Mouse (Mus musculus) spleen, adult 2 months (tissue): Measurements from ENCODE around the gene Abhd4. TPM values are rescaled to one million over a fixed set of nuclear protein-coding genes. Genes with fewer than 3 reads are reported as not detected.

ENCODE experiments used
- DNase-seq, 2 experiments: peaks; one replicate each; pipeline versions ENCODE4 v3.0.0 to v3.0.0-alpha.2; 2012 to 2021; ENCODE audit warnings: low spot score in 2 of 2, low read depth in 1 of 2
- H3K27ac ChIP-seq: fragments of 200-500 bp; 2 replicates; pipeline ENCODE4 v1.5.1; 2012; ENCODE audit warnings: low read length, inconsistent platforms; ENCODE audit not compliant: insufficient read depth
- H3K27me3 ChIP-seq: fragments of 200-500 bp; 2 replicates; pipeline ENCODE4 v1.6.1; 2012; ENCODE audit warnings: mild to moderate bottlenecking, moderate library complexity, low read length, inconsistent platforms; ENCODE audit not compliant: control insufficient read depth, insufficient read depth
- H3K36me3 ChIP-seq: fragments of 200-500 bp; 2 replicates; pipeline ENCODE4 v1.6.1; 2012; ENCODE audit warnings: mild to moderate bottlenecking, low read length, inconsistent platforms; ENCODE audit not compliant: control insufficient read depth, insufficient read depth
- H3K4me1 ChIP-seq: fragments of 200-500 bp; 2 replicates; pipeline ENCODE4 v1.6.1; 2011; ENCODE audit warnings: inconsistent platforms; ENCODE audit not compliant: control insufficient read depth, insufficient read depth, insufficient read length
- H3K4me3 ChIP-seq: fragments of 200-500 bp; 2 replicates; pipeline ENCODE4 v1.5.1; 2011; ENCODE audit warnings: mild to moderate bottlenecking, inconsistent platforms; ENCODE audit not compliant: insufficient read depth, insufficient read length; ENCODE audit errors: extremely low read depth
- CTCF ChIP-seq: fragments of 200-500 bp; IDR thresholded peaks from 2 replicates; pipeline ENCODE4 v1.5.1; 2011; ENCODE audit warnings: mild to moderate bottlenecking, inconsistent platforms; ENCODE audit not compliant: insufficient read depth, insufficient read length, insufficient replicate concordance; ENCODE audit errors: extremely low read depth
- POLR2A ChIP-seq: fragments of 200-500 bp; IDR thresholded peaks from 2 replicates; pipeline ENCODE4 v1.6.1; 2011; ENCODE audit warnings: low read depth, low read length, inconsistent platforms
- WGBS: fragments of 180-500 bp; shearing (Covaris S2); methylation state at CpG from one replicate; pipeline ENCODE4 v1.1.7; 2018; 5-methylcytosine and 5-hydroxymethylcytosine counted together
- polyA plus RNA-seq: library from polyadenylated mRNA; depleted of rRNA; stranded (reverse); fragments of >200 nt; gene quantifications from 2 replicates; pipeline ENCODE4 v1.2.3, GENCODE M21; 2012

Abhd4 gene
- polyA plus RNA-seq, 1 experiment = 23.4 TPM

DNA sequence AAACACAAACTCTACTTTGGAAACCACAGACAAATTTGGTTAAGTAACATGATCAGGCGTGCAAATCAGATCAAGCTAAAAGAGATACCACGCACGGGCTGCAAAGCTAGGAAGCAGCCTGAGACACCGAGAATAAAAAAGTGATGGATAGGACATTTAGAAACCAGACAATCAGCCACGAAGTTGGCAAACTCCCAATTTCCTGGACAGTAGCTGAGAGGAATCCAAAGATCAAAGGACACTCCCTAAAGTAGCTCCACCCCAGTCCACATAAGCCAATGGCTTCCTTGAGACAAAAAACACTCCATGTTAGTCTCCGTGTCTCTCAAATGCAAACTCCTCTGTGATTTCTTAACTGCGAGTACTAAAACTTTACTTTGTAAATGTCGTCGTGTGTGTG lies 4.7 kb upstream of the Abhd4 start:
- TF ChIP-seq POLR2A = no peak
- no peak for TF ChIP-seq CTCF
- 77% methylated on average over 9 of the region's 9 CpGs for WGBS
- Histone ChIP-seq H3K36me3 (peaks cover 9% of the 10 kb centered on the region; the same call in 1 of the 2 replicates), H3K27me3 (no peaks in the 10 kb centered on the region), H3K27ac (no peak overlapping the region), H3K4me3 (no peak overlapping the region), H3K4me1 (peaks cover under 1% of the 10 kb centered on the region; the same call in 1 of the 2 replicates)
- DNase-seq = no peak

DNA sequence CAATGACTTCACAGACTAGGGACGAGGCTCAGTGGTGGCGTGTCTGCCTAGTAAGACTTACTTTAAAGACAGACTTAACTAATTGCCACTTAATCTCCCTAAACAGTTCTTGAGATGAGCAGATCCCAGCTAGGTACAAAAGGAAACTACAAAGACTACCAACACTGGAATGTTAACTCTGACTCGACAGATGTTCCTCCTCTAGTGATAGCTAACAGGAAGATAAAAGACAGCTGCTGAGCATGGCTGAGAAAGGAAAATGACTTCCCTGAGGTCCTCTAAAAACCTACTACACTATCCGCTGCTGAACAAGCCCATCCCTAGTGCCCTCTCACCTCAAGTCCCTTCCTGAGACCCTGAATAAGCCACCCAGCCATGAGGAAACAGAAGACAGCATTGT lies 3.9 kb upstream of the Abhd4 start:
- no peak overlapping the region for H3K4me3 ChIP-seq
- peaks cover 9% of the 10 kb centered on the region; the same call in 1 of the 2 replicates for H3K36me3 ChIP-seq
- DNase-seq = no peak
- peaks cover 2% of the 10 kb centered on the region; the same call in 1 of the 2 replicates for H3K4me1 ChIP-seq
- 80% methylated on average over 4 of the region's 4 CpGs for WGBS
- no peak for TF ChIP-seq POLR2A
- no peak for TF ChIP-seq CTCF
- H3K27me3 ChIP-seq = no peaks in the 10 kb centered on the region
- no peak overlapping the region for H3K27ac ChIP-seq

DNA sequence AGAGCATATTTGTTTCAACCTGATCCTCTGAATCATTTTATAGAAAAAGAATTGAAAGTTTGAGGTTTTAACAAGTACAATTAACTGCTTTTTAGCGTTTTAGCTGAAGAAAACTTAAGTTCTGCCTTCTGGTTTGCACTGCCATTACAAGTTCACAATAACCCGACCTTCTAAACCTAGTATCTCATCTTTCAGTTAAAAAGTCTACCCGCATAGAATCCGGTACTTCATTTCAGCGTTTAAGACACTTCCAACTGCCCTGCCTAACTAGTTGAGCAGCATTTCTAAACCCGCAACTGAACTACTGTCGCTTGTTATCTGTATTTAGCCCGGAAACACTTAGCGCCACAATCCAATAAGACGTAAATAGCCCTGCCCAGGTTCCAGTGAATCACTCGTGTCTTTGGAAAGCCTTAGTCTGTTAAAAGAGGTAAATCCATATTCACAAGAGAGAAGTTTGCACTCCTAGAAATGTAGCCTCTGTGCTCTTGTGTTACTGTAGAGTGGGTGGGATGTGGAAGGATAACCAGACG lies 748 bp downstream of the Abhd4 start:
- TF ChIP-seq POLR2A (no peak), CTCF (no peak)
- WGBS = 73% methylated on average over 12 of the region's 12 CpGs
- no peak for DNase-seq

DNA sequence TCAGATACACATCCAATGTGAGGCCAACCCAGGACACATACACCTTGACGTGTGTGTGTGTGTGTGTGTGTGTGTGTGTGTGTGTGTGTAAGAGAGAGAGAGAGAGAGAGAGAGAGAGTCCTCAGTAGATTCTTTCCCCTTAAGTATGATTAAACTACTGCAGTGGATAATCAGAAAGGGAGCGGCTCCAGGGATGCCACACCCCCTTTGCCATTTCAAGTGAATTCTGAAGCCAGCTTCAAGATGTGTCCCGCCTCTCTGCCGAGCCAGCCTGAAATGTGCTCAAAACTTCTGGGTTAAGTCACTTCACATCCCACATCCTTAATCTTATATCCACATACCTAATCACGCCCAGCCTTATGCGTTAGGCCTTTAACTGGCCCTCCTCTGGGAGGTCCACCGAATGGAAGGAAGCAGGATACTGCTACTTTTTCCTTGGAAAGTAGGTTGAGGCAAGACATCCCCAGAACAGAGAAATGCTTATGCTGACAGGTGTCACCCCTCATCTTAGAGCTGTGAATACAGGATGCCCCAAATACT lies 4.2 kb downstream of the Abhd4 start:
- Histone ChIP-seq H3K4me3 (no peak overlapping the region), H3K27me3 (no peaks in the 10 kb centered on the region), H3K27ac (no peak overlapping the region), H3K4me1 (peaks cover 5% of the 10 kb centered on the region; the same call in 1 of the 2 replicates), H3K36me3 (no peaks in the 10 kb centered on the region; the same call in 1 of the 2 replicates)
- 83% methylated on average over 7 of the region's 7 CpGs for WGBS
- no peak for DNase-seq
- TF ChIP-seq CTCF = no peak
- TF ChIP-seq POLR2A = no peak

More for the DNA sequence above, 748 bp downstream of the Abhd4 start:
- Histone ChIP-seq H3K27me3 (no peaks in the 10 kb centered on the region), H3K36me3 (peaks cover under 1% of the 10 kb centered on the region; the same call in 1 of the 2 replicates), H3K27ac (no peak overlapping the region), H3K4me3 (no peak overlapping the region; the same call in 1 of the 2 replicates), H3K4me1 (peaks cover 5% of the 10 kb centered on the region)

DNA sequence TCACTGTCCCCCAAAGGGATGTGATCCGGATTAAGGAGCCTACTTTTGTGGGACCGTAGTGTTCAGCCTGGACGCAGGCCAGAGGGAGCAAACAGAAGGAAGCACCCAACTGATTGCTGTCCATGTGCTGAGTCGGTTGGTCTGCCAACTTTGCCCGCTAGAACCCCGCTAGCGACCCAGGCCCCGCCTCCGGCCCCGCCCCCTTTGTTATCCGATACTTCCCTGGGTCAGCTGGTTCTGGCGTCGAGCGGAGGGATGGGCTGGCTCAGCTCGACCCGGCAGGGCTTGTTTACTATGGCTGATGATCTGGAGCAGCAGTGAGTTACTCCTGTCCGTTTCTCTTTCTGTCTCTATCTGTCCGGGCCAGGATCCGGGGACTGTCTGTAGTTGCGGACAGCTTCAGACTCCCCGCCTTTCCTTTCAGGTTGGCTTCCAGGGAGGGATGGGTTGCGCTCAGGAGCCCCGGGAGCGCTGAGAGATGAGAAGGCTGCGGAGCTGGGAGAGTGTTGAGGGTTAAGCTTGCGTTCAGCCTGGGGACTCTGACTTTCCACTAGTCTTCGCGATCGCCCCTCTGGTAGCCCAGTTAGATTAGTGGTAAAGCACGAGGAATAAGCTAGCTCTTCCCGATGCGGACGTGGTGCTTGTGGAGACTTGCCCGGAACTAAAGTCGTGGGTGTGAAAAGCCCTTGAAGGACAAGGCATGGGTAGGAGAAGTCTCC lies 5.2 kb downstream of the Abhd4 start:
- peak overlapping the region; percentile 19; the same call in 1 of the 2 replicates for H3K27ac ChIP-seq
- WGBS = 1% methylated on average over 35 of the region's 35 CpGs
- TF ChIP-seq POLR2A (0 out of 2 replicates have a peak, but pooled peaks have one; percentile 12), CTCF (no peak)
- no peaks in the 10 kb centered on the region; the same call in 1 of the 2 replicates for H3K36me3 ChIP-seq
- peak; percentile 28 to 80 for DNase-seq
- H3K4me3 ChIP-seq = peak overlapping the region; percentile 61
- H3K4me1 ChIP-seq = peaks cover 5% of the 10 kb centered on the region; the same call in 1 of the 2 replicates
- H3K27me3 ChIP-seq = no peaks in the 10 kb centered on the region

DNA sequence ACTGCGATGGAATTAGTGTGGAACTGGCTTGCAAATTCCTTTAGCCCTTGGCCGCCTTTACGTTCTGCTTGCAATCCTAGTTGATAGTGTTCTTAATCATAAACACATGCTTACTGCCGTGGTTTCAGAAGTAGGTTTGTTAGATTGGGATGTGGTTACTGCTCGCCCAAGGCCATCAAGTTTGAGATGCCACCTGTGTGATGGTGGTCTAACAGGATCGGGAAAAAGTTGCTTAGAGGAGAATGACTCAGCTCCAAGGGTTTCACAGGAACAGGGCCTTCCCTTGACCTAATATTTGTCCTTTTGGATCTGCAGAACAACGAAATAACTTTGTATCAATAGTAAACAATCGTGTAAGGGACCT lies 5.7 kb downstream of the Abhd4 start:
- Histone ChIP-seq H3K27me3 (no peaks in the 10 kb centered on the region), H3K27ac (no peak overlapping the region), H3K4me1 (peaks cover 3% of the 10 kb centered on the region; the same call in 1 of the 2 replicates), H3K36me3 (no peaks in the 10 kb centered on the region; the same call in 1 of the 2 replicates), H3K4me3 (peak overlapping the region; percentile 61)
- 15% methylated on average over 8 of the region's 8 CpGs for WGBS
- TF ChIP-seq CTCF (no peak), POLR2A (no peak)
- DNase-seq = no peak
